Mouse (Mus musculus) Patski (cell line): ENCODE results near the gene Trdmt1. TPM values are rescaled to one million over a fixed set of nuclear protein-coding genes. Genes with fewer than 3 reads are reported as not detected.
A peak's percentile ranks its signal among the peaks of the same experiment; 100 is the strongest.

Experiments used
- ATAC-seq: fragments of 100-300 bp; one replicate; pipeline ENCODE4 v1.8.0; 2021
- CTCF ChIA-PET: fragments of 350-600 bp; sonication (Branson Sonifier 250); formaldehyde crosslinking; loops from one replicate; lab custom pipeline; 2022; ENCODE audit warnings: inconsistent platforms; lab: Charles Lee
- POLR2A ChIA-PET: fragments of 350-600 bp; sonication (Branson Sonifier 250); formaldehyde crosslinking; loops from one replicate; lab custom pipeline; 2022; ENCODE audit warnings: antibody characterized with exemption, inconsistent platforms; lab: Charles Lee
- DNase-seq: peaks from one replicate; pipeline ENCODE4 v3.0.0-alpha.2; 2011; ENCODE audit warnings: low read depth, low spot score
- H3K27me3 ChIP-seq: fragments of 371-371 bp; one replicate; pipeline ENCODE4 v1.5.1; 2021
- CTCF ChIP-seq: fragments of 100-300 bp; IDR thresholded peaks from one replicate; pipeline ENCODE4 v1.5.1; 2021
- in situ Hi-C: fragments of 300-500 bp; cut with MboI; formaldehyde crosslinking; loops from 3 replicates; pipeline ENCODE4 v1.11.1; 2018; ENCODE audit warnings: low pct_unique_long_range_greater_than_20kb, mixed read lengths
- polyA plus RNA-seq: library from polyadenylated mRNA; unstranded; gene quantifications from one replicate; pipeline ENCODE4 v1.2.3, GENCODE M21; 2021

Gene Trdmt1
- polyA plus RNA-seq, 1 experiment from 2014 or later: 8.0 TPM

DNA sequence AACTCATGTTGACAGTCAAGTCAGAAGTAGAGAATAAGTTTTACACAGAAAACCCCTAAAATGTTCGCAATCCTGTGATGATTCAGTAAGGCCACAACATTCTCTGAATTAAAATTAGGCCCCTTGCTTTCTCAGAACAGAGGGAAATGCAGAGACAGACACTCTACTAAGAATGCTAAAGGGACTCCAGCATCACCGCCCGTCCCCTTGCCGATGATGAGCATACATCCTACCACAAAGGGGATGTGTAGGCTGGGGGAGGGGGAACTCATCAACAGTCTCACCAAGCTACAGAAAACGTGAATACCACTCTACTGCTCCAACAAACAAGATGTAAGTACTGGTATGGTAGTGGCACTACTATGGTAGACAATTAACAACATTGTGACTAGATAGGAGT lies 15.3 kb upstream of the Trdmt1 start:
- no peak for TF ChIP-seq CTCF
- CTCF ChIA-PET: interaction anchor here (1.0 to 4.0 kb wide), 2 partner anchors 11 to 13 kb away, joined by 3 to 22 read pairs; partner anchors contain the start of gene Vim
- no peaks in the 10 kb centered on the region for H3K27me3 ChIP-seq
- in situ Hi-C loops: no loop called here
- no peak for ATAC-seq
- DNase-seq: no peak
- POLR2A ChIA-PET: interaction anchor here (0.6 to 1.8 kb wide), 2 partner anchors 12 to 848 kb away, joined by 3 to 11 read pairs; no protein-coding TSS in a partner anchor

DNA sequence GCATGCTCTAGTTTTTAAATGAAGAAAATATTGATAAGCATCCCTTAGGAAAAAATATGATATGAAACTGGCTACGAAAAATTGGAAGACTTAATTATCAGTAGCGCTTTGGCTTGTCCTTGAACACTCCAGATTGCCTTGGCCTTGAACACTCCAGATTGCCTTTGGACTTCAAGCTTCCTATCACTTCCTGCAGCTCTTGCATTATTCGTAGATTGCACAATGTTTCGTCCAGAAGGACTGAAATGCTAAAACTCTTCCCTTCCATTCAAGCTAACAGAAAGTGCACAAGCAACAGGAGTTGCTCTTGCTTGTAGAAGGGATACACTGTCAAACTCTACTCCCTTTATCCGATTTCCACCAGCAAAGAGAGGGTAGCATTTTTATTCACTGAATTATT lies 14.8 kb upstream of the Trdmt1 start:
- CTCF ChIA-PET: interaction anchor here (1.0 to 4.0 kb wide), 3 partner anchors 12 to 17 kb away, joined by 3 to 22 read pairs (median 3); partner anchors contain the start of gene Vim
- ATAC-seq: no peak
- no peaks in the 10 kb centered on the region for H3K27me3 ChIP-seq
- DNase-seq: no peak
- TF ChIP-seq CTCF: no peak
- in situ Hi-C loops: no loop called here
- POLR2A ChIA-PET: interaction anchor here (1.8 kb wide), 1 partner anchor 13 kb away, joined by 11 read pairs; no protein-coding TSS in a partner anchor

DNA sequence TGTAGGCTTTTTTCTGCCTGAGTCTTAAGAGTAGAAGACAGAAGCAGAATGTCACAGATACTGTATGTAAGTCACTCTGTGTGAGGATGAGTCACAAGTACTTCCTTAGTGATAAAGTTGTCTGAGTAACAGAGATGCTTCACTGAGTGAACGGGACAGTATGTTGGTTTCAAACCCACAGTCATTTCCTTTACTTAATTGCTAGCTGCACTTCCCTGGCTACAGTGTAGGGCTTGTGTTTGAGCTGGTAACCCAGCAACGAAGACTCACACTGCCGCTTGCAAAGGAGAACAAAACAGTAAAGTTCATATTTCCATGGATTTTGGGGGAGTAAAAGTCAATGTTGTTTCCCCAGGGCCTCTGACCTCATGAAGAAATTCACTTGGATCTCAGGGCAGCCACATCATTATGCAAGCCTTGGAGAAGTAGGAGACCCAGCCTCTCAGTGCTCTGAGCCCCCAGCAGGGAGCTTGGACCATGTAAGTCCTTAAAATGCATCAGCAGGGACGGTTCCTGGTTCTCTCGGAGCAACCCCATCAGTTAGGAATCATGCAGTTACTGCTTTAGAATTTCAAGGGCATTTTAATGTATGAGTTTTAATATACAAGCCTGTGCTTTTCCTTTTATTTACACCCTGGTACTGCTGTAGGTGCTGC lies 14.3 kb upstream of the Trdmt1 start:
- no peak for TF ChIP-seq CTCF
- ATAC-seq (peak; percentile 96), DNase-seq (no peak)
- CTCF ChIA-PET: interaction anchor here (1.0 to 4.0 kb wide), 4 partner anchors 12 to 21 kb away, joined by 3 to 22 read pairs (median 4); partner anchors contain the start of gene Vim
- no peaks in the 10 kb centered on the region for H3K27me3 ChIP-seq
- POLR2A ChIA-PET: interaction anchor here (1.8 kb wide), 1 partner anchor 13 kb away, joined by 11 read pairs; no protein-coding TSS in a partner anchor
- in situ Hi-C loops: no loop called here

DNA sequence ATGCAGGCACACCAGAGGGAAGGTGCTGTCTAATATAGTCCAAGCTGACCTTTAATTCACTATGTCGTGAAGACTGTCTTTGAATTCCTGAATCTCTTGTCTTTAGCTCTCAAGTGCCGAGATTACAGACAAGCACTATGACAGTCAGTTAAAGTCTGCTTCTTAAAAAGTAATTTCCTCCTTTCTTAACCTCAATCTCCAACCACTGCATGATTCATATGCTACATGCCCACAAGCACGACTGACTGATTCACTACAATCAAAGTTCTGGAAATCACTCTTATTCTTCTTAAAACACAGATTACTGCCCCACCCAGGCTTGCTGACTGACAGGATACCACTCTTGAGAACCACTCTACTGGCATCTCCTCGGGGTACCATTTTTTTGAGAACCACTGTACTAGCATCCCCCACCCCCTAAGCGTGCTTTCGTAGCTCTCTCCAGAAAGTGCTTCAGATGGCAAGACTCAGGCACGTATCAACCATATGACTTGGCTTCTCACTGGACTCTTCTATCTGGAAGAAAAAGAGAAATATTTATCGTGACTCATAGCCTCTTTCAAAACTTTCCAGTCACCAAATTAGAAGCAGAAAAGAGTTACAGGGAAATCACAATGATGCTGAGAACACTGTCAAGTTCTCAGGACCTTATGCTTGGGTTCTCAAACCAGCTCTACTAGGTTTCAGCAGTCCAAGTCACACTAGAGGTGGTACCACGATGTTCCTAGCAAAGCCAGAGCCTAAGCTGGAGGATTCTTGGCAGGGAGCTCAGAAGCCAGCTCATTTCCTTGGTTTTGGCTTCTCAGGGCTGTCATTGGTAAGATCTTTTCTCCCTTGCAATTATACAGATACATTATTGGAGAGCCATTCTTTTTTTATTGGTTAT lies 12.9 kb upstream of the Trdmt1 start:
- ChIA-PET POLR2A (interaction anchor here (1.3 kb wide), 1 partner anchor 15 kb away, joined by 3 read pairs; no protein-coding TSS in a partner anchor), CTCF (interaction anchor here (1.1 to 4.0 kb wide), 5 partner anchors 10 to 56 kb away, joined by 3 to 22 read pairs (median 4); partner anchors contain the start of genes Trdmt1 and Vim)
- H3K27me3 ChIP-seq: no peaks in the 10 kb centered on the region
- TF ChIP-seq CTCF: no peak
- in situ Hi-C loops: no loop called here
- ATAC-seq (peak; percentile 23), DNase-seq (no peak)

DNA sequence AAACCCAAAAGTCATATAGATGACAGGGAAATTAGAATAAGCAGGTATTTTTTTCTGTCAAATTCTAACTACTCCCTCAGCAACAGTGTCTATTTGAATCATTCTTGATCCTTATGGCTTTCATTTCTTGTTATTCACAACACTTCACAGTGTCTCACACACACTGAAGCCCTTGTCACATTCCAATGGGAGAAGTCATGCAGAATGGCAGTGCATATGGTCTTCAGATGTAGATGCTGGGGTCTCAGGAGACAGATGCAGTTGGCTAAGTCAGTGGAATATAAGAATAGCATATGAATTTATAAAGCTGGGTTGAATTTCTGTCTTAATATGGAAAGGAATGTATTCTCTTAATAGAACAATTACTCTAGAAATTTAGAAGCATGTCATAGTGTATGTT lies 11.8 kb upstream of the Trdmt1 start:
- DNase-seq (no peak), ATAC-seq (no peak)
- H3K27me3 ChIP-seq: no peaks in the 10 kb centered on the region
- ChIA-PET POLR2A (interaction anchor here (0.6 to 1.3 kb wide), 3 partner anchors 16 to 259 kb away, joined by 3 read pairs; no protein-coding TSS in a partner anchor), CTCF (interaction anchor here (1.1 to 1.5 kb wide), 2 partner anchors 9 to 54 kb away, joined by 3 to 4 read pairs; no protein-coding TSS in a partner anchor)
- in situ Hi-C loops: no loop called here
- TF ChIP-seq CTCF: no peak

DNA sequence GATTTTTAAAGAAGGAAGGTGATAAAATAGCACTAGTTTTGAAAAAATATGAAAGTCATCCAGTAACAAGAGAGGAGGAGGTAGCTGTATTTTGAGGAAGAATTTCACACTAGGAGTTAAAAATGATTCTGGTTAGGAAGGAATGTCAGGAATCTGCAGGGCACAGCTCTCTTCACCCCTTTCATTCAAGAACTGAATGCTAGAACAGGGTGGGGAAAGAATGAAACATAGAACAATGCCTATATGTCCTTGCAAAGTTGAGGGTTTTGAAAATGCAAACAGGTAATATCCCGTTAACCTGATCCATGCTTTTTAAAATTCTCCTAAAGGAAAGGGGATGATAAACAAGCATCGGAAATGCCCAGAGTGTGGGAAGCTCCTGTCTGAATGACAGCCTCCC lies 9.5 kb upstream of the Trdmt1 start:
- DNase-seq (no peak), ATAC-seq (peak; percentile 37)
- POLR2A ChIA-PET: interaction anchor here (1.2 to 1.5 kb wide), 2 partner anchors 10 to 102 kb away, joined by 3 to 5 read pairs; partner anchors contain the start of gene Trdmt1

DNA sequence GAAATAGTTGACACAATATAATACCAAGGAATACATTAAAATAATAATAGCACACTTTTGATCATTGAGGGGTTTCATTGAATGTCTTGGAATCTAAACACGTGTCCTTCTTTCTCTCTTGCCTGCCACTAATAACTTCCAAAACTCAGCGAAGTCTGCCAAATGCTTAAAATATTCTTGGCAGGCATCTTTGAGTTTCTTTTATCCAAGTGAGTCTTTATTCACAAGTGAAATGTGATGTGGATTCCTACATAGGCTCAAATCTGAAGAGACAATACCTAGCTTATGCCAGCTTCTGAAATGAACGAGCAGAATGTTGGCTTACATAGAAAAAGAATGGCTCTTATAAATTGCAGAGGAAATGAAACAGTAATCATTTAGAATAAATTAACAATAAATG lies 4.3 kb upstream of the Trdmt1 start:
- DNase-seq (no peak), ATAC-seq (no peak)
- ChIA-PET POLR2A (no interaction called here), CTCF (interaction anchor here (2.8 kb wide), 1 partner anchor 24 kb away, joined by 9 read pairs; the partner anchor contains the start of gene Vim)
- H3K27me3 ChIP-seq: no peaks in the 10 kb centered on the region
- TF ChIP-seq CTCF: no peak
- in situ Hi-C loops: loop anchor here (10.0 kb wide), 1 partner anchor 164 kb away; no protein-coding TSS in a partner anchor

More for the DNA sequence above, 9.5 kb upstream of the Trdmt1 start:
- TF ChIP-seq CTCF: no peak
- in situ Hi-C loops: no loop called here
- CTCF ChIA-PET: interaction anchor here (1.1 to 1.2 kb wide), 2 partner anchors 9 to 14 kb away, joined by 3 to 5 read pairs; partner anchors contain the start of gene Trdmt1
- no peaks in the 10 kb centered on the region for H3K27me3 ChIP-seq

DNA sequence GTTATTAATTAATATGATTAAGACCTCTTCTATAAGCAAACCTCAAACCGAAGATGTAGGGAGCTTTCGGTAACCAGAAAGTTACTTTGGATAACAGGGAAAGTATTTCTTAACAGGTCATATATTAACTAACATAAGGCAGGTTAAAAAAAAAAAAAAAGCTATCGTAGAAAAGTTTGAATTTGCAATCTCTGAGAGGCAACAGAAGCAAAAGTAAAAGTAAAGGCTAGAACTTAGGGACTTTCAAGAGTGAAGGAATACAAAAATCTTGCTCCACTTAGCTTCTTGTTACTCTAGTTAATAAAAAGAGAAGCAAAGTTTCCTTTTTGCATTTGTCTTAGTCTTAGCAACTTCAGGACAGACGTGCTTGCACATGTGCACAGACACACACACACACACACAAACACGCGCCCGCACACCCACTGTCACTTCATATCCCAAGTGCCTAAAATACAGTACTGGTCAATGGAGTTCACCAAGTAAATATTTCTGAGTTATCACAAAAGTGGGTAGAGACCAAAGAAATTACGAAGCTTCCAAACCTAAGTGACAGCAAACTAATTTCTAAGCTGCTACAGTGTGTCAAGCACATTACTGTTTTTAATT lies 846 bp downstream of the Trdmt1 start:
- no peak for DNase-seq
- CTCF ChIA-PET: interaction anchor here (0.9 to 5.2 kb wide), 9 partner anchors 9 to 250 kb away, joined by 3 to 34 read pairs (median 3); partner anchors contain the start of gene Vim
- TF ChIP-seq CTCF: no peak

DNA sequence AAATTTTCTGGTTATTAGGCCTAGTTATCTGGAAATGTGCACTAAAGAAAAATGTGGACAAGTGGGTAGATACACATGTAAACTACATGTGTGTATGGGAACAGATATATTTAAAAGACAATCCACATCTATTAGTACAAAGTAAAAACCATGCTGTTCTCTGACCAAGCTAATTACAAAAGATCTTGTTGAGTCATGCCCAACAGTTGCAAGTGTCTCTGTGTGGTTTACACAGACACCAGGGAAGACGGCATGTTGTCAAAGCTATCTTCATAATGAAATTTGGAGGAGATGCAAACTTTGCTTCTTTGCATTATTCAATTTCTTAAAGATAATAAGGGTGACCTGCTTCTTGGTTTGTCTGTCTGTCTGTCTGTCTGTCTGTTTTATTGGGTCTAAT lies 4.6 kb downstream of the Trdmt1 start:
- ATAC-seq (no peak), DNase-seq (no peak)
- CTCF ChIA-PET: interaction anchor here (2.2 kb wide), 1 partner anchor 259 kb away, joined by 5 read pairs; no protein-coding TSS in a partner anchor
- no peak for TF ChIP-seq CTCF
- POLR2A ChIA-PET: no interaction called here
- H3K27me3 ChIP-seq: no peaks in the 10 kb centered on the region
- in situ Hi-C loops: loop anchor here (5.0 to 10.0 kb wide), 2 partner anchors 155 to 243 kb away; no protein-coding TSS in a partner anchor

More for the DNA sequence above, 846 bp downstream of the Trdmt1 start:
- in situ Hi-C loops: loop anchor here (10.0 kb wide), 1 partner anchor 159 kb away; no protein-coding TSS in a partner anchor
- ATAC-seq: peak; percentile 11
- POLR2A ChIA-PET: interaction anchor here (0.7 to 2.3 kb wide), 5 partner anchors 9 to 127 kb away, joined by 3 to 11 read pairs (median 3); no protein-coding TSS in a partner anchor
- H3K27me3 ChIP-seq: no peaks in the 10 kb centered on the region
